Mouse (Mus musculus) embryonic fibroblast, embryonic 13.5 days (primary cell): ENCODE measurements around the gene Nop10. TPM values are rescaled to one million over a fixed set of nuclear protein-coding genes. Genes with fewer than 3 reads are reported as not detected.
A peak's percentile ranks its signal among the peaks of the same experiment; 100 is the strongest.
"Not testable (repeated sequence)": the region's sequence is repeated elsewhere in the genome, so short reads cannot be mapped to it uniquely, and the experiment has no call there.

Experiments
- H3K27ac ChIP-seq: 2 replicates; pipeline ENCODE4 v1.5.1; 2012; ENCODE audit warnings: low read length, control low read depth, inconsistent platforms; ENCODE audit not compliant: insufficient read depth
- H3K4me1 ChIP-seq: 2 replicates; pipeline ENCODE4 v1.6.1; 2011; ENCODE audit warnings: low read length; ENCODE audit not compliant: control insufficient read depth, insufficient read depth
- H3K4me3 ChIP-seq: 2 replicates; pipeline ENCODE4 v1.5.1; 2011; ENCODE audit warnings: mild to moderate bottlenecking, control low read depth, low read length; ENCODE audit not compliant: insufficient read depth
- CTCF ChIP-seq: IDR thresholded peaks from 2 replicates; pipeline ENCODE4 v1.5.1; 2011; ENCODE audit warnings: mild to moderate bottlenecking, control low read depth, low read length, moderate library complexity, borderline replicate concordance; ENCODE audit not compliant: insufficient read depth
- POLR2A ChIP-seq: IDR thresholded peaks from 2 replicates; pipeline ENCODE4 v1.6.1; 2011; ENCODE audit warnings: low read depth, mild to moderate bottlenecking, control low read depth, low read length, moderate library complexity
- polyA plus RNA-seq: library from polyadenylated mRNA; stranded (reverse); fragments of >200 nt; gene quantifications from 2 replicates; pipeline ENCODE4 v1.2.4, GENCODE M21; 2011; ENCODE audit warnings: low read depth; ENCODE audit not compliant: missing spikeins, insufficient read length

The Nop10 gene
- polyA plus RNA-seq, 1 experiment = 70.7 TPM

GRCm38 (mm10) chr2:112282846-112283245 is 21.1 kb downstream of the Nop10 start:
- no peak overlapping the region for H3K4me3 ChIP-seq
- no peak overlapping the region for H3K27ac ChIP-seq
- no peak for TF ChIP-seq POLR2A
- no peak for TF ChIP-seq CTCF
- no peaks in the 10 kb centered on the region for H3K4me1 ChIP-seq

GRCm38 (mm10) chr2:112284363-112285030 is 22.8 kb downstream of the Nop10 start:
- Histone ChIP-seq H3K27ac (no peak overlapping the region), H3K4me3 (peak overlapping the region; percentile 63), H3K4me1 (no peaks in the 10 kb centered on the region)
- no peak for TF ChIP-seq CTCF
- peak; percentile 36; the same call in 1 of the 2 replicates for TF ChIP-seq POLR2A

GRCm38 (mm10) chr2:112285031-112285390 is 23.3 kb downstream of the Nop10 start:
- Histone ChIP-seq H3K4me1 (no peaks in the 10 kb centered on the region), H3K4me3 (no peak overlapping the region), H3K27ac (no peak overlapping the region)
- TF ChIP-seq CTCF (no peak), POLR2A (no peak)

GRCm38 (mm10) chr2:112286062-112286461 is 24.3 kb downstream of the Nop10 start:
- not testable (repeated sequence) for H3K4me1 ChIP-seq, H3K27ac ChIP-seq, H3K4me3 ChIP-seq

- H3K27ac ChIP-seq = no peak overlapping the region
- H3K4me3 ChIP-seq = no peak overlapping the region
- no peaks in the 10 kb centered on the region for H3K4me1 ChIP-seq
- TF ChIP-seq CTCF (no peak), POLR2A (no peak)
Observed at GRCm38 (mm10) chr2:112287059-112287458, 25.3 kb downstream of the Nop10 start.

- Histone ChIP-seq H3K4me1 (no peaks in the 10 kb centered on the region), H3K27ac (no peak overlapping the region), H3K4me3 (no peak overlapping the region)
- TF ChIP-seq CTCF (no peak), POLR2A (no peak)
Observed at GRCm38 (mm10) chr2:112289507-112289906, 27.8 kb downstream of the Nop10 start.

GRCm38 (mm10) chr2:112292823-112293222 is 31.1 kb downstream of the Nop10 start:
- Histone ChIP-seq H3K4me1 (no peaks in the 10 kb centered on the region), H3K27ac (no peak overlapping the region), H3K4me3 (no peak overlapping the region)
- TF ChIP-seq CTCF (no peak), POLR2A (no peak)

- TF ChIP-seq CTCF = no peak
- TF ChIP-seq POLR2A = no peak
- H3K27ac ChIP-seq = no peak overlapping the region
- no peaks in the 10 kb centered on the region for H3K4me1 ChIP-seq
- H3K4me3 ChIP-seq = no peak overlapping the region
Observed at GRCm38 (mm10) chr2:112296211-112296610, 34.5 kb downstream of the Nop10 start.

GRCm38 (mm10) chr2:112298221-112298620 is 36.5 kb downstream of the Nop10 start:
- H3K27ac ChIP-seq = no peak overlapping the region
- TF ChIP-seq CTCF (no peak), POLR2A (no peak)
- no peaks in the 10 kb centered on the region for H3K4me1 ChIP-seq
- H3K4me3 ChIP-seq = no peak overlapping the region

- peaks cover 8% of the 10 kb centered on the region for H3K4me1 ChIP-seq
- TF ChIP-seq CTCF = no peak
- TF ChIP-seq POLR2A = no peak
- peak overlapping the region; percentile 82 for H3K27ac ChIP-seq
- H3K4me3 ChIP-seq = no peak overlapping the region
Observed at GRCm38 (mm10) chr2:112308671-112309070, 46.9 kb downstream of the Nop10 start.
